Mouse (Mus musculus) neural tube, embryonic 10.5 days (tissue): ENCODE data around the gene Retn.

ENCODE experiments used
- DNase-seq: peaks from one replicate; pipeline ENCODE4 v3.0.0-alpha.2; 2017; ENCODE audit warnings: low spot score; ENCODE audit errors: extremely low spot score

Gene Retn

GRCm38 (mm10) chr8:3660889-3661288 is 5.3 kb downstream of the Retn start:
- DNase-seq, result no peak

- no peak for DNase-seq
Observed at GRCm38 (mm10) chr8:3664405-3664804, 8.8 kb downstream of the Retn start.

GRCm38 (mm10) chr8:3665507-3665906 is 9.9 kb downstream of the Retn start, which contains the start of gene Mcemp1:
Mcemp1 (plus strand) TSS chr8:3665754.
- DNase-seq, result no peak

- no peak for DNase-seq
Observed at GRCm38 (mm10) chr8:3670388-3670787, 14.8 kb downstream of the Retn start.

- peak; percentile 84 for DNase-seq
Observed at GRCm38 (mm10) chr8:3671980-3672491, 16.5 kb downstream of the Retn start, which contains the start of gene Fcor. Fcor (minus strand) TSS chr8:3672362.

GRCm38 (mm10) chr8:3674671-3675070 is 19.1 kb downstream of the Retn start:
- no peak for DNase-seq

GRCm38 (mm10) chr8:3676131-3676992 is 20.8 kb downstream of the Retn start, which contains the start of gene Trappc5:
Trappc5 (plus strand) TSS chr8:3676299.
- DNase-seq, result peak; percentile 94

- peak; percentile 29 for DNase-seq
Observed at GRCm38 (mm10) chr8:3676993-3677579, 21.5 kb downstream of the Retn start.

- DNase-seq, result no peak
Observed at GRCm38 (mm10) chr8:3678831-3679230, 23.3 kb downstream of the Retn start.

GRCm38 (mm10) chr8:3679236-3679635 is 23.7 kb downstream of the Retn start:
- no peak for DNase-seq

GRCm38 (mm10) chr8:3679656-3680055 is 24.1 kb downstream of the Retn start:
- no peak for DNase-seq

- no peak for DNase-seq
Observed at GRCm38 (mm10) chr8:3682435-3682834, 26.9 kb downstream of the Retn start.

- no peak for DNase-seq
Observed at GRCm38 (mm10) chr8:3683408-3684176, 28.0 kb downstream of the Retn start.

- DNase-seq, result no peak
Observed at GRCm38 (mm10) chr8:3684530-3684929, 29.0 kb downstream of the Retn start.

GRCm38 (mm10) chr8:3685422-3685821 is 29.9 kb downstream of the Retn start:
- no peak for DNase-seq

GRCm38 (mm10) chr8:3687537-3687936 is 32.0 kb downstream of the Retn start:
- DNase-seq, result no peak

- no peak for DNase-seq
Observed at GRCm38 (mm10) chr8:3690774-3691173, 35.2 kb downstream of the Retn start.

- DNase-seq, result no peak
Observed at GRCm38 (mm10) chr8:3694121-3694520, 38.6 kb downstream of the Retn start, which contains the start of gene Fcer2a. Fcer2a (minus strand) TSS chr8:3694175.

GRCm38 (mm10) chr8:3701491-3701890 is 45.9 kb downstream of the Retn start:
- no peak for DNase-seq

GRCm38 (mm10) chr8:3705711-3706110 is 50.1 kb downstream of the Retn start:
- DNase-seq, result no peak

- DNase-seq, result no peak
Observed at GRCm38 (mm10) chr8:3707611-3708010, 52.0 kb downstream of the Retn start.
